Mouse (Mus musculus) embryonic facial prominence, embryonic 12.5 days (tissue): ENCODE measurements at regions not wholly inside any gene's neighbourhood (a gene's known extent, or its start where the extent isn't known, plus 50 kb on each side); places are given as distances from the start of the nearest gene placed in this dataset.
A peak's percentile ranks its signal among the peaks of the same experiment; 100 is the strongest.

ENCODE experiments used
- ATAC-seq: fragments of 200-750 bp; cut with Nextera tagmentation; 2 replicates; pipeline ENCODE4 v1.8.0; 2017; ENCODE audit not compliant: insufficient number of reproducible peaks, insufficient read depth, low FRiP score, low TSS enrichment
- H3K27ac ChIP-seq: fragments of 300-500 bp; sonication (generic); 2 replicates; pipeline ENCODE4 v1.5.1; 2016; ENCODE audit warnings: mild to moderate bottlenecking
- H3K27me3 ChIP-seq: fragments of 300-500 bp; sonication (generic); 2 replicates; pipeline ENCODE4 v1.6.1; 2016; ENCODE audit warnings: mild to moderate bottlenecking, moderate library complexity
- H3K36me3 ChIP-seq: fragments of 300-500 bp; sonication (generic); 2 replicates; pipeline ENCODE4 v1.6.1; 2016; ENCODE audit warnings: mild to moderate bottlenecking
- H3K4me1 ChIP-seq: fragments of 300-500 bp; sonication (generic); 2 replicates; pipeline ENCODE4 v1.6.1; 2016
- H3K4me2 ChIP-seq: fragments of 300-500 bp; sonication (generic); replicated peaks from 2 replicates; pipeline ENCODE4 v1.6.1; 2016; ENCODE audit warnings: mild to moderate bottlenecking, moderate library complexity
- H3K4me3 ChIP-seq: fragments of 300-500 bp; sonication (generic); 2 replicates; pipeline ENCODE4 v1.5.1; 2016; ENCODE audit warnings: mild to moderate bottlenecking
- H3K9ac ChIP-seq: fragments of 300-500 bp; sonication (generic); 2 replicates; pipeline ENCODE4 v1.6.1; 2016; ENCODE audit warnings: mild to moderate bottlenecking, moderate library complexity
- H3K9me3 ChIP-seq: fragments of 300-500 bp; sonication (generic); 2 replicates; pipeline ENCODE4 v1.6.1; 2016; ENCODE audit warnings: mild to moderate bottlenecking, moderate library complexity
- WGBS: fragments of 180-500 bp; shearing (Covaris S2); methylation state at CpG from one replicate; pipeline ENCODE4 v1.1.7; 2016; 5-methylcytosine and 5-hydroxymethylcytosine counted together

DNA sequence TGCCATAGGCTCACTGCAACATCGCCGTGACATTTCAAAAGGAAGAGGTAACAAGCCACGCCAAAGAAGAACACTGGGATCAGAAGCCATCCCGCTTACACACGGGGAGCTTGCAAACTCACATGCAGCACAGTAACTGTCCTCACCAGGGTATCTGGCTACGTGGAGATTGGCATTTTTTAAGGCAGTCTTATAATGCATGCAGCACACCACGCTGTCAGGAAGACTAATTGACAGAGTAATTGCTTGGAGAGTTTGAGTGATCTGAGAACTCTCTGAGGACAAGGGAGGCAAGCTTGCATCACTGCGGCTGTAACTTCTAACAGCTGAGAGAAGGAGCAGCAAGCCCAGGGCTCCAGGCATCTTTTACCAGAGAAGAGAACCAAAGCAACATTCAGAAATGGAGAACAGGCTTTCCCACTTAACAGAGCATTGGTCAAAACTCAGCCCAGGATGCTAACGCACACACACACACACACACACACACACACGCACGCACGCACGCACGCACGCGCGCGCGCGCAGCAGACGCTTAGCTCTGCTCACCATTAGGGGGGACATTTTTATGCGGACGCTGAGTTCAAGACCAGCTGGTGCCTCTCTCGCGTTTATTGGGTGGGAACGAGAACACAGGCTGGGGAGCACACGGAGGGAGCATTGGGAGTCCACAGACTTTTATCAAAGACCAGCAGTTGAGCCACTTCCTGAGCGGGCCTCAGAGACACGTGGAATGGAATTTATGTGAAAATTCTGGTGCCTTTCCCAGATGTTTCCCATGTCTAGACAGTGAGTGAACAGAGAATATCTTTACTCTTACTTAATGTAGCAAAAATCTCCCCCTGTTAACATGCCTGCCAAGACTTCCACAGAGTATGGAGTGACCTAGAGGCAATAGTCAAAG, 66.6 kb downstream of the 1700129C05Rik start:
- Histone ChIP-seq H3K27ac (no peak overlapping the region), H3K4me1 (peaks cover 6% of the 10 kb centered on the region; the same call in 1 of the 2 replicates), H3K27me3 (no peaks in the 10 kb centered on the region), H3K36me3 (no peaks in the 10 kb centered on the region), H3K4me2 (peak overlapping the region; percentile 39), H3K9ac (peak overlapping the region; percentile 16; the same call in 1 of the 2 replicates), H3K9me3 (no peaks in the 10 kb centered on the region), H3K4me3 (0 out of 2 replicates have a peak overlapping the region, but pooled peaks have one; percentile 6)
- WGBS, result 34% methylated on average over 29 of the region's 29 CpGs
- ATAC-seq, result no peak

- H3K36me3 ChIP-seq, result no peaks in the 10 kb centered on the region
- H3K4me1 ChIP-seq, result peaks cover 6% of the 10 kb centered on the region; the same call in 1 of the 2 replicates
- no peak overlapping the region for H3K4me3 ChIP-seq
- ATAC-seq, result no peak
- no peak overlapping the region for H3K4me2 ChIP-seq
- H3K9me3 ChIP-seq, result no peaks in the 10 kb centered on the region
- no peak overlapping the region for H3K9ac ChIP-seq
- H3K27me3 ChIP-seq, result no peaks in the 10 kb centered on the region
- no peak overlapping the region for H3K27ac ChIP-seq
- 83% methylated on average over 7 of the region's 7 CpGs for WGBS
These were observed 70.2 kb downstream of the 1700129C05Rik start for GRCm38 (mm10) chr14:59072323-59073039.

DNA sequence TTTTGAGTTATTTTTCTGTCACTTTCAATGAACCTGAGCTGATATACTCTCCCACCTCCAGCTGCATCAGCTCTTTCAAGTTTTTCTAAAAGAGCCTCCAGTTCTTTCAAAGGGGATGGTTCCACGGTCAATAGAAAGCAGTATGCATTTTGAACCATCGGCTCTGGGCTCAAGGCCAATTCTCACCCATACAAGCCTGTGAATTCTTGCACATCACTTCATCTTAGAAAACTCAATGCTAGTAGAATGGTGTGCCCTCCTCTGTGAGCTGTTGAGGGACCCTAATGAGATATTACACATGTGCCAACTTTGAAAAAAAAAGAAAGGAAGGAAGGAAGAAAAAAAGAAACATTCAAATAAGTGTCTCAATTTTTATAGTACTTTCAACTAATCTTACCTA, 72.6 kb downstream of the 1700129C05Rik start:
- 91% methylated on average over 2 of the region's 2 CpGs for WGBS
- no peaks in the 10 kb centered on the region for H3K4me1 ChIP-seq
- no peak for ATAC-seq

DNA sequence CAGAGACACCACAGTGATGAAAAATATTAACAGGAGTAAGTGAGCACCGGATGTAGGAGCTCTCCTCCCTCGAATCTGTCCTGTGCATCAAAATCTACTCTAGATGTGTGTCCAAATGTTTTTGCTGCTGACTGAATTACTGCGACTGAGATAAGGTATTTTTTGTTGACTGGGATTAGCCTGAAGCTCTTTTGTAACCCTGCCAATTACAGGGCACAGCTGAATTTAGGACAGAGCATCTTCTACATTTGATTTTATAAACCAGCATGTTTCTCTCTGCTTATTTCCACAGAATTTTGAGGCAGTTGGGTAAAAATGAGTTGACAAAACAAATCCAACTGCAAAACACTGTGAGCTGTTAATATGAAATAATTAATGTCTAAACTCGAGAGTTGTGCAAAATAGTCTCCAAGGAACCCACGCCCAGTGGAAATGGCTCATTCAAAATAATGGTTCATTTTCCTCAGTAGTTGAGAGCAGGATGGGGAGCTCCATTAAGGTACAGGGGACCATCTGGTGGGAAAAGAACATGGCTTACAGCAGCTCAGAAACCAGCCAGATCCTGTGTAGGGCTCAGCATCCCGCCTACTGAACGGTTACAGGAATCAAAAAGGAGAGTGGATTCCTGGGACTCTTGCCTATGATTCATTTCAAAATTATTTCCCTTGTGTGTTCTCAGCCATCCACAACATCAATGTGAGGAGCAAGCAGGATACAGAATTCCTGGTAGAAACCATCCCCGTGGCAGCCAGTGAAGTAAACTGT, 76.1 kb downstream of the 1700129C05Rik start:
- H3K9ac ChIP-seq, result no peak overlapping the region; the same call in 1 of the 2 replicates
- H3K9me3 ChIP-seq, result no peaks in the 10 kb centered on the region
- H3K4me3 ChIP-seq, result no peak overlapping the region
- WGBS, result 75% methylated on average over 8 of the region's 8 CpGs
- no peaks in the 10 kb centered on the region for H3K4me1 ChIP-seq
- no peaks in the 10 kb centered on the region for H3K36me3 ChIP-seq
- no peaks in the 10 kb centered on the region for H3K27me3 ChIP-seq
- no peak overlapping the region for H3K27ac ChIP-seq
- ATAC-seq, result no peak
- H3K4me2 ChIP-seq, result no peak overlapping the region

More for the DNA sequence above, 72.6 kb downstream of the 1700129C05Rik start:
- no peak overlapping the region for H3K9ac ChIP-seq
- H3K36me3 ChIP-seq, result no peaks in the 10 kb centered on the region
- no peaks in the 10 kb centered on the region for H3K9me3 ChIP-seq
- no peak overlapping the region for H3K4me2 ChIP-seq
- H3K27me3 ChIP-seq, result no peaks in the 10 kb centered on the region
- H3K4me3 ChIP-seq, result no peak overlapping the region
- H3K27ac ChIP-seq, result no peak overlapping the region

GRCm38 (mm10) chr14:59063221-59063620, 79.5 kb downstream of the 1700129C05Rik start:
- Histone ChIP-seq H3K4me1 (no peaks in the 10 kb centered on the region), H3K4me2 (no peak overlapping the region), H3K9ac (no peak overlapping the region), H3K9me3 (no peaks in the 10 kb centered on the region), H3K36me3 (no peaks in the 10 kb centered on the region), H3K4me3 (no peak overlapping the region), H3K27me3 (no peaks in the 10 kb centered on the region), H3K27ac (no peak overlapping the region)
- ATAC-seq, result no peak
- 83% methylated on average over 3 of the region's 3 CpGs for WGBS

DNA sequence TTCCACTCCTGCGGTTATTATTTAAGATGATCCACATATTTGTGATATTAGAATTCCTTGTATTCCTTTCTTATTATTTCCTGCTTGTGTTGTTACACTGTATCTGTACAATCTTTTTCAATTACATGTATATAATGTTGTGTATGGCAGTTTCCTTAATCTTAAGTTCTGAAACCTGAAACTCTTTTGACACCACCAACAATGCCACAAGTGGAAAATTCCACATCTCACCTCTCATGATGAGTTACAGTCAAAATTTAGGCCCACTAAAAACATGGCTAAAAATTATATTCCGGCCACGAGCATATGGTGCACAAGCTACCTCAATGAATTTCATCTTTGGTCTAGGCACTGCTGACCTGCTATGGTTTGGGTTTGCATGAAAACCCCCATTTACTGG, 85.9 kb downstream of the 1700129C05Rik start:
- Histone ChIP-seq H3K9ac (no peak overlapping the region), H3K4me3 (no peak overlapping the region), H3K27ac (no peak overlapping the region), H3K36me3 (no peaks in the 10 kb centered on the region), H3K4me1 (no peaks in the 10 kb centered on the region), H3K27me3 (no peaks in the 10 kb centered on the region), H3K4me2 (no peak overlapping the region), H3K9me3 (no peaks in the 10 kb centered on the region)
- 92% methylated on average over 3 of the region's 3 CpGs for WGBS
- no peak for ATAC-seq

GRCm38 (mm10) chr14:59055283-59055682, 87.4 kb downstream of the 1700129C05Rik start:
- 92% methylated on average over 3 of the region's 3 CpGs for WGBS
- H3K27ac ChIP-seq, result no peak overlapping the region
- no peak overlapping the region for H3K9ac ChIP-seq
- no peak for ATAC-seq
- no peaks in the 10 kb centered on the region for H3K36me3 ChIP-seq
- H3K4me1 ChIP-seq, result 0 out of 2 replicates have a peak, but pooled peaks cover 4% of the 10 kb centered on the region
- no peaks in the 10 kb centered on the region for H3K27me3 ChIP-seq
- H3K9me3 ChIP-seq, result no peaks in the 10 kb centered on the region
- no peak overlapping the region for H3K4me3 ChIP-seq
- no peak overlapping the region for H3K4me2 ChIP-seq

- Histone ChIP-seq H3K9ac (no peak overlapping the region), H3K27ac (no peak overlapping the region), H3K36me3 (no peaks in the 10 kb centered on the region), H3K27me3 (no peaks in the 10 kb centered on the region), H3K4me3 (no peak overlapping the region), H3K4me1 (0 out of 2 replicates have a peak, but pooled peaks cover 4% of the 10 kb centered on the region), H3K9me3 (no peaks in the 10 kb centered on the region), H3K4me2 (no peak overlapping the region)
- no peak for ATAC-seq
- 83% methylated on average over 3 of the region's 3 CpGs for whole genome bisulfite sequencing
These were observed 90.3 kb downstream of the 1700129C05Rik start for GRCm38 (mm10) chr14:59052421-59052820.

DNA sequence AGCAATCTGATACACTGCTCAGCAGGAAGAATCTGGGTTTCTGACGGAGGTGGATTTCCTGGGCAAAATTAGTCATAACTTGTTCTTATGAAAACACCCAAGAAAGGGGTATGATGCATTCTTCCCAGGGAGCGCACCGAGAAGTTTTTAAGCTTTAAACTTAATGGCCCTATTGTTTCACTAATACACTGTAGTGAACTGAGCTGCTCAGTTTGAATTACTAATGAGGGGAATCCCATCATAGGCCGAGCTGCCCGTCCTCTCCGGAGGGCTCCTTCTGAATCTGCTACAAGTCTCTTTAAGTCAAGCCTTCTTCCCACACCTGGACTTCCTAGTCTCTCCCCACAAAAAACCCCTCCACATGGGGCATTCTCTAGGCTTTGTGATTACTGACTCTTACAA, 91.2 kb downstream of the 1700129C05Rik start:
- Histone ChIP-seq H3K27ac (no peak overlapping the region), H3K9ac (no peak overlapping the region), H3K27me3 (no peaks in the 10 kb centered on the region), H3K4me2 (no peak overlapping the region), H3K4me1 (0 out of 2 replicates have a peak, but pooled peaks cover 4% of the 10 kb centered on the region), H3K36me3 (no peaks in the 10 kb centered on the region), H3K9me3 (no peaks in the 10 kb centered on the region), H3K4me3 (no peak overlapping the region)
- WGBS, result 9% methylated on average over 6 of the region's 6 CpGs
- ATAC-seq, result no peak

- 76% methylated on average over 7 of the region's 7 CpGs for WGBS
- H3K9ac ChIP-seq, result no peak overlapping the region
- no peaks in the 10 kb centered on the region for H3K9me3 ChIP-seq
- peaks cover 7% of the 10 kb centered on the region; the same call in 1 of the 2 replicates for H3K4me1 ChIP-seq
- H3K4me3 ChIP-seq, result no peak overlapping the region
- H3K4me2 ChIP-seq, result no peak overlapping the region
- no peaks in the 10 kb centered on the region for H3K36me3 ChIP-seq
- no peak for ATAC-seq
- H3K27me3 ChIP-seq, result no peaks in the 10 kb centered on the region
- H3K27ac ChIP-seq, result no peak overlapping the region
These were observed 97.0 kb downstream of the 1700129C05Rik start for GRCm38 (mm10) chr14:59045687-59046086.

- no peak overlapping the region for H3K4me2 ChIP-seq
- H3K36me3 ChIP-seq, result no peaks in the 10 kb centered on the region
- H3K27me3 ChIP-seq, result no peaks in the 10 kb centered on the region
- peaks cover 7% of the 10 kb centered on the region; the same call in 1 of the 2 replicates for H3K4me1 ChIP-seq
- no peaks in the 10 kb centered on the region for H3K9me3 ChIP-seq
- WGBS, result 65% methylated on average over 7 of the region's 7 CpGs
- no peak for ATAC-seq
- H3K9ac ChIP-seq, result no peak overlapping the region
- no peak overlapping the region for H3K4me3 ChIP-seq
- no peak overlapping the region for H3K27ac ChIP-seq
These were observed 97.5 kb downstream of the 1700129C05Rik start for GRCm38 (mm10) chr14:59045235-59045634.
